Mouse (Mus musculus) spleen, adult 2 months (tissue): ENCODE data around the gene Fgf23. TPM values are rescaled to one million over a fixed set of nuclear protein-coding genes. Genes with fewer than 3 reads are reported as not detected.
A peak's percentile ranks its signal among the peaks of the same experiment; 100 is the strongest.

ENCODE experiments used
- DNase-seq, 2 experiments: peaks; one replicate each; pipeline versions ENCODE4 v3.0.0 to v3.0.0-alpha.2; 2012 to 2021; ENCODE audit warnings: low spot score in 2 of 2, low read depth in 1 of 2
- H3K27ac ChIP-seq: fragments of 200-500 bp; 2 replicates; pipeline ENCODE4 v1.5.1; 2012; ENCODE audit warnings: low read length, inconsistent platforms; ENCODE audit not compliant: insufficient read depth
- H3K27me3 ChIP-seq: fragments of 200-500 bp; 2 replicates; pipeline ENCODE4 v1.6.1; 2012; ENCODE audit warnings: mild to moderate bottlenecking, moderate library complexity, low read length, inconsistent platforms; ENCODE audit not compliant: control insufficient read depth, insufficient read depth
- H3K36me3 ChIP-seq: fragments of 200-500 bp; 2 replicates; pipeline ENCODE4 v1.6.1; 2012; ENCODE audit warnings: mild to moderate bottlenecking, low read length, inconsistent platforms; ENCODE audit not compliant: control insufficient read depth, insufficient read depth
- H3K4me1 ChIP-seq: fragments of 200-500 bp; 2 replicates; pipeline ENCODE4 v1.6.1; 2011; ENCODE audit warnings: inconsistent platforms; ENCODE audit not compliant: control insufficient read depth, insufficient read depth, insufficient read length
- H3K4me3 ChIP-seq: fragments of 200-500 bp; 2 replicates; pipeline ENCODE4 v1.5.1; 2011; ENCODE audit warnings: mild to moderate bottlenecking, inconsistent platforms; ENCODE audit not compliant: insufficient read depth, insufficient read length; ENCODE audit errors: extremely low read depth
- CTCF ChIP-seq: fragments of 200-500 bp; IDR thresholded peaks from 2 replicates; pipeline ENCODE4 v1.5.1; 2011; ENCODE audit warnings: mild to moderate bottlenecking, inconsistent platforms; ENCODE audit not compliant: insufficient read depth, insufficient read length, insufficient replicate concordance; ENCODE audit errors: extremely low read depth
- POLR2A ChIP-seq: fragments of 200-500 bp; IDR thresholded peaks from 2 replicates; pipeline ENCODE4 v1.6.1; 2011; ENCODE audit warnings: low read depth, low read length, inconsistent platforms
- WGBS: fragments of 180-500 bp; shearing (Covaris S2); methylation state at CpG from one replicate; pipeline ENCODE4 v1.1.7; 2018; 5-methylcytosine and 5-hydroxymethylcytosine counted together
- polyA plus RNA-seq: library from polyadenylated mRNA; depleted of rRNA; stranded (reverse); fragments of >200 nt; gene quantifications from 2 replicates; pipeline ENCODE4 v1.2.3, GENCODE M21; 2012; rRNA removed

Gene Fgf23
- polyA plus RNA-seq, result not detected in 2 replicates

DNA sequence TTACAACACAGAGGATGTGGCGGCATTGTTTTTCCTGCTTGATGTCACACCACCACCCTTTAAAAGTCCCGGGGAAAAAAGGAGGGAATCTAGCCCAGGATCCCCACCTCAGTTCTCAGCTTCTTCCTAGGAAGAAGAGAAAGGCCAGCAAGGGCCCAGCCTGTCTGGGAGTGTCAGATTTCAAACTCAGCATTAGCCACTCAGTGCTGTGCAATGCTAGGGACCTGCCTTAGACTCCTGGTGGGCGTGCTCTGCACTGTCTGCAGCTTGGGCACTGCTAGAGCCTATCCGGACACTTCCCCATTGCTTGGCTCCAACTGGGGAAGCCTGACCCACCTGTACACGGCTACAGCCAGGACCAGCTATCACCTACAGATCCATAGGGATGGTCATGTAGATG is at the start of gene Fgf23:
TSS of gene Fgf23 (plus strand) at position 86 of the 400 bp plus-strand sequence.
- H3K36me3 ChIP-seq, result no peaks in the 10 kb centered on the region
- no peak for DNase-seq
- no peaks in the 10 kb centered on the region for H3K4me1 ChIP-seq
- H3K27ac ChIP-seq, result no peak within 1 kb of the TSS
- TF ChIP-seq CTCF (no peak), POLR2A (no peak)
- 33% methylated on average over 5 of the region's 5 CpGs for WGBS
- no peaks in the 10 kb centered on the region for H3K27me3 ChIP-seq
- no peak within 1 kb of the TSS for H3K4me3 ChIP-seq

DNA sequence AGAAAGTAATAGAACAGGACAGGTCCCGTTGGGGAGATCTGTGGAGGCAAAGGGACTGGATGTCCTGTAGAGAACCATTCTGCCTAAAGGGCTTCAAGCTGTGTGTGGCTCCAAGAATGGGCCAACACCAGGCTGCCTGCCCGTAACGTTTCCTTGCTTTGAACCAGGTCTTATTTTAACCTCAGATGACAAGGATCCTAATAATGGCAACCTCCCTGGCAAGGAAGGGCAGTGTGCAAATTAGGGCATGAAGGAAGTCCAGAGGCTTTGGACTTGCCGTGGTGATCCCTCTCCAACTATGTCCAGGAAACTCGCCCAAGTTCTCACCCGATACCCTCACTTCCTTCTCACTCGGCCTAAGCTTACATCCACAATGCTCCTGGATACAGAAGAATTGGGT is 47.9 kb upstream of the Fgf23 start:
- H3K27ac ChIP-seq, result no peak overlapping the region
- H3K27me3 ChIP-seq, result no peaks in the 10 kb centered on the region
- DNase-seq, result no peak
- no peak overlapping the region for H3K4me3 ChIP-seq
- WGBS, result 71% methylated on average over 7 of the region's 7 CpGs
- H3K4me1 ChIP-seq, result no peaks in the 10 kb centered on the region
- no peaks in the 10 kb centered on the region for H3K36me3 ChIP-seq
- no peak for TF ChIP-seq POLR2A
- no peak for TF ChIP-seq CTCF

DNA sequence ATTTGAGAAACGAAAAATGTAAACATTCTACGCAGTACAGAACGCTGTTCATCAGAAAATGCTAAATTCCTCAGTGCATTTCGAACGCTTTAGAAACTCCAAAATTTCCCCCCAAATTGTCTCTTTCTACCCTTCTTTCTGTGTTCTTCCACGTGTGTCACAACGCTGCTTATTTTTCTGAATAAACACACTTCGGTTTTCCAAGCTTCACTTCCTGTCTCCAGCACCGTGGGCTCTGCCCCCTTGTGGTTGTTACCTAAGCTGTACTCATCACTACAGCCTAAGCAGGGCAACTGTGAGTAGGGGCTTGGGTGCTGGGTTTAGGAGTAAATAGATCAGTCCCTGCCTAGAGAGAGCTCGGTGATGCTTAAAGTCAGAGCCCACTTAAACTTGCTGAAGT is 37.9 kb upstream of the Fgf23 start:
- Histone ChIP-seq H3K4me3 (no peak overlapping the region), H3K27me3 (no peaks in the 10 kb centered on the region; the same call in 1 of the 2 replicates), H3K27ac (no peak overlapping the region), H3K4me1 (no peaks in the 10 kb centered on the region), H3K36me3 (no peaks in the 10 kb centered on the region)
- WGBS, result 24% methylated on average over 10 of the region's 10 CpGs
- TF ChIP-seq POLR2A, result no peak
- peak; percentile 21; the same call in 1 of the 2 replicates for TF ChIP-seq CTCF
- peak in 1 of 2 experiments; percentile 2 for DNase-seq

DNA sequence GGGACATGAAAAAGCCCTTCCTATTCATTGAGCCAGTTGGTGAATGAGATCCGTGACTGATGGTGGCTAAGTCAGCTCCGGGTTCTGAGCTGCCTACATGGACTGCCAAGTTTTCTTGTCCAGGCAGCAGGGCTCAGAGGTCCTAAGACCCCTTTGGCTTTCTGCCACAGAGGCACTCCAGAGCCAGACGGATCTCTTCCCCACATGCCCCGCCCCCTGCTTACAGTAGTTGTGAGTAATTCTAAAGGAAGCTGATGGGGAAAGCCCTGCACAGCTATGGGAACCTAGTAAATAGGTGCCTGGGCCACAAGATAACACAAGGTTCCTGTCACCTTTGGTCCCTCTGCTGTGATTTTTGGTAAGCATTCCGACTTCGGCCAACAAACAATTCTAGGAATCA is 27.8 kb upstream of the Fgf23 start:
- H3K4me1 ChIP-seq, result no peaks in the 10 kb centered on the region
- no peak overlapping the region for H3K27ac ChIP-seq
- TF ChIP-seq POLR2A (no peak), CTCF (no peak)
- WGBS, result 35% methylated on average over 6 of the region's 6 CpGs
- no peaks in the 10 kb centered on the region for H3K36me3 ChIP-seq
- no peaks in the 10 kb centered on the region for H3K27me3 ChIP-seq
- no peak for DNase-seq
- no peak overlapping the region for H3K4me3 ChIP-seq

DNA sequence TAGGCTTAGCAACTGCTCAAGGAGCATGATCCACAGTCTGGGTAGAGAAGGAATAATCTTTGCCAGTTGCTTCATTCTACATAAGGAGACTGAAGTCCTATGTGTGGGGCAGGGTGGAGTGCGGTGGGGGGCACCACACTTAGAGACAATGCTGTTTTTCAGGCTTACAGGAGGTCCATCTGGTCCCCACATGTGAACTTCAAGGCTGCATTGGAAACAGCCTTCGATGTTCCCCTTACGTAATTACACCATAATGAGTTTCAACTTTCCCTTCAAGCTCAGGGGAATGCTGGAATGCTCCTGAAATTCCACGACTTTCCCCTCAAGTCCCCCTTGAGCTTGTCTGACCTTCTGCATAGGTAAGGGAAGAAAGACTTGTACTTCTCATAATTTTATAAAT is 21.9 kb upstream of the Fgf23 start:
- WGBS, result 79% methylated on average over 4 of the region's 4 CpGs
- DNase-seq, result no peak
- Histone ChIP-seq H3K36me3 (no peaks in the 10 kb centered on the region), H3K27ac (no peak overlapping the region), H3K27me3 (no peaks in the 10 kb centered on the region), H3K4me3 (no peak overlapping the region), H3K4me1 (no peaks in the 10 kb centered on the region)
- TF ChIP-seq POLR2A (no peak), CTCF (no peak)

DNA sequence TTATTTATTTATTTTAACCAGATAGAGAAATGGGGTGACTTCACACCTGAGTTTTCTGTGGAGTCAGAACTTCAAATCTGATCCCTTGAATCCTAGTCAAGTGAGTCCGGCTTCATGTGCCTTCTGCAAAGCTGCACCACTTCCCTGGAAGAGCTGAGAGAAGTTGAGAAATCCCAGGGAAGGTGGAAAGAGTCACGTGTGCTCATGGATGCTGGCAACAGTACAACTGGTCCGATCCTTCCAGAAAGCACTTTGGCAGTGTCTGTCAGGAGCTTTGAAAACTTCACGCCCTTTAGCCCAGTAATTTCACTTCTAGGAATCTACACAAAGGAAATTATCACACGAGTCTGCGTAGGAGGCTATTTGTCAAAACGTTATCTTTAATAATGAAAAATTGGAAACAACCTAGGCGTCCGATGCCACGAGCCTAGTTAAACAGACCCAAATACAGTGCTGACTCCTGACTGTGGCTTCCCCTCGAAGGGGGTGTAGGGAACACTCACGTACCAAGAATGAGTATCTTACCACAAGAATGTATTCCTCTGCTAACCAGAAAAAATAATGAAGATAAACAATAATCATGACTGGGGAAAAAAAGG is 15.6 kb upstream of the Fgf23 start:
- Histone ChIP-seq H3K36me3 (no peaks in the 10 kb centered on the region), H3K27me3 (no peaks in the 10 kb centered on the region), H3K27ac (no peak overlapping the region), H3K4me1 (no peaks in the 10 kb centered on the region), H3K4me3 (no peak overlapping the region)
- no peak for DNase-seq
- WGBS, result 85% methylated on average over 12 of the region's 12 CpGs
- TF ChIP-seq CTCF, result no peak
- TF ChIP-seq POLR2A, result no peak

DNA sequence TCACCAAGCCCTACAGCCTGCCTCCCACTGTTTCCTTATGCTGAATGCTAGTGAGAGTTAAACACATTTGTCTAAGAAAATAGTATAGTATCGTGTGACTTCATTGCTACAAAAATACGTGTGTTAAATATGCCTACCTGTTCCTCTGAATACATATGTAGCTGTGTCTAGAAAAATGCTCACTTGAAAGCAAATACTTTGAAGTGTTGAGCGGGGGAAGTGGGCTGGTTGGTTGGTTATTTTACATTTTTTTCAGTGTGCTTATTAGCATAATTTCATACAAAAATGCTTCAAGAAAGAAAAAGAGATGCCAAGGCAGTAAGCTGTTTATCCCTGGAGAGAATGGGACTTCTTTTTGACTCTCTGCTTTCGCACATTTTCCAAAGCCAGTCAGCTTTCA is 12.7 kb upstream of the Fgf23 start:
- no peak overlapping the region for H3K4me3 ChIP-seq
- 78% methylated on average over 4 of the region's 4 CpGs for WGBS
- DNase-seq, result no peak
- H3K4me1 ChIP-seq, result no peaks in the 10 kb centered on the region
- H3K27me3 ChIP-seq, result no peaks in the 10 kb centered on the region
- H3K27ac ChIP-seq, result no peak overlapping the region
- no peaks in the 10 kb centered on the region for H3K36me3 ChIP-seq
- TF ChIP-seq CTCF (no peak), POLR2A (no peak)

DNA sequence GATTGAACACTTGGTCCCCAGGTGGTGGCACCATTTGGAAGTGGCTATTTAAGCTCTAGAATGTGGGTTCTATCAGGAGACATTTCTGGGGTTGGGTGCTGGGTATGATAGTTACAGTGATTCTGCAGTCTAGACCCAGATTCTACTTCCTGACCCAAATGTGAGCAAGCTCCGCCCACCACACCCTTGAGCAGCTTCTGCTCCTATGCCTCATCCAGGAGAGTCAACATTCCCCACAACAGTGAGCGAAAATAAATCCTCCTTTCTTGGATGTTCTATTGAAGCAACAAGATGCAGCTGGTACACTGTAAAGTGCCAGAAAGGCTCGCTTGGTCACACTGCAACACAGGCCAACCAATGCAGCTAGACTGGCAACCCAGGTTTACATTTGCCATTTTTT is 8.8 kb upstream of the Fgf23 start:
- TF ChIP-seq CTCF, result no peak
- no peak for TF ChIP-seq POLR2A
- no peaks in the 10 kb centered on the region for H3K27me3 ChIP-seq
- H3K27ac ChIP-seq, result no peak overlapping the region
- DNase-seq, result no peak
- H3K4me1 ChIP-seq, result no peaks in the 10 kb centered on the region
- H3K4me3 ChIP-seq, result no peak overlapping the region
- 92% methylated on average over 3 of the region's 3 CpGs for WGBS
- no peaks in the 10 kb centered on the region for H3K36me3 ChIP-seq
